Mouse (Mus musculus): ENCODE data around the gene Grik3. TPM values are rescaled to one million over a fixed set of nuclear protein-coding genes. Genes with fewer than 3 reads are reported as not detected.

Gene Grik3
- polyA plus RNA-seq, 2 experiments, result 0.61 to 1.9 TPM

DNA sequence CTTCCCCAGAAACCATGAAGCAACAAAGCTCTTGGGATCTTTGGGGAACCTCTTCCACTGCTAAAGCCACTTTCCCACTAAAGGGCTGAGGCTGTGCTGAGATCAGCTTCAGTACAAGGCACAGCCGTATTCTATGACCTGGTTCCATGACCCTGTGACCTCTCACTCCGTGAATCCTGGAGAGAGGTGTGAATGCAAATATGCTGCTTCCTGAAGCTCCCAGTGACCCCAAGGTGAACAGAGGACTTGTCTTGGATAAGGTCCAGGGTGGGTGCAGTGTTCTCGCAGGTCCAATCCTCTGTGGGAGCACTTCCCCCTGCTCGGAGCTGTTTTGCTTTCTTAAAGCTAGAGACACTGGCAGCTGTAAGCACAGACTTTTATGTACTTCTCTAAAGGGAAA lies 102.2 kb downstream of the Grik3 start:
- no peak overlapping the region for H3K4me2 ChIP-seq (replicated peaks; ENCODE audit: low read depth, low read length, severe bottlenecking)
- no peak for DNase-seq (ENCODE audit: low spot score)
- H3K9me3 ChIP-seq (ENCODE audit: control insufficient read depth, low read length), result no peaks in the 10 kb centered on the region
- no peak overlapping the region for H3K27ac ChIP-seq (replicated peaks; ENCODE audit: low read depth, low read length)
- TF ChIP-seq POLR2A (IDR thresholded peaks at IDR 0.05; ENCODE audit: borderline replicate concordance, extremely low read depth, insufficient read depth, insufficient read length), result no peak
- no peak overlapping the region for H3K9ac ChIP-seq (ENCODE audit: low read depth, low read length, severe bottlenecking)
- no peak overlapping the region for H3K4me3 ChIP-seq (replicated peaks; ENCODE audit: low read length)
- no peaks in the 10 kb centered on the region for H3K36me3 ChIP-seq (ENCODE audit: control insufficient read depth, insufficient read depth, low read length)
- ATAC-seq (ENCODE audit: low FRiP score, low read depth), result no peak
- H3K27me3 ChIP-seq (ENCODE audit: control insufficient read depth, insufficient read depth, low read length), result peaks cover 9% of the 10 kb centered on the region
- peaks cover 12% of the 10 kb centered on the region; the same call in 1 of the 2 replicates for H3K4me1 ChIP-seq (ENCODE audit: control insufficient read depth, insufficient read depth, low read length)
- 26% methylated on average over 4 of the region's 4 CpGs for WGBS

GRCm38 (mm10) chr4:125595011-125595410 lies 104.5 kb downstream of the Grik3 start:
- Histone ChIP-seq H3K36me3 (ENCODE audit: control insufficient read depth, insufficient read depth, low read length) (no peaks in the 10 kb centered on the region), H3K9ac (ENCODE audit: low read depth, low read length, severe bottlenecking) (no peak overlapping the region), H3K27me3 (ENCODE audit: control insufficient read depth, insufficient read depth, low read length) (no peaks in the 10 kb centered on the region; the same call in 1 of the 2 replicates), H3K27ac (replicated peaks; ENCODE audit: low read depth, low read length) (no peak overlapping the region), H3K9me3 (ENCODE audit: control insufficient read depth, low read length) (no peaks in the 10 kb centered on the region), H3K4me3 (replicated peaks; ENCODE audit: low read length) (no peak overlapping the region), H3K4me1 (ENCODE audit: control insufficient read depth, insufficient read depth, low read length) (peaks cover 12% of the 10 kb centered on the region; the same call in 1 of the 2 replicates), H3K4me2 (replicated peaks; ENCODE audit: low read depth, low read length, severe bottlenecking) (no peak overlapping the region)
- DNase-seq (ENCODE audit: low spot score), result no peak
- no peak for ATAC-seq (ENCODE audit: low FRiP score, low read depth)
- no peak for TF ChIP-seq POLR2A (IDR thresholded peaks at IDR 0.05; ENCODE audit: borderline replicate concordance, extremely low read depth, insufficient read depth, insufficient read length)
- 80% methylated on average over 9 of the region's 9 CpGs for WGBS

DNA sequence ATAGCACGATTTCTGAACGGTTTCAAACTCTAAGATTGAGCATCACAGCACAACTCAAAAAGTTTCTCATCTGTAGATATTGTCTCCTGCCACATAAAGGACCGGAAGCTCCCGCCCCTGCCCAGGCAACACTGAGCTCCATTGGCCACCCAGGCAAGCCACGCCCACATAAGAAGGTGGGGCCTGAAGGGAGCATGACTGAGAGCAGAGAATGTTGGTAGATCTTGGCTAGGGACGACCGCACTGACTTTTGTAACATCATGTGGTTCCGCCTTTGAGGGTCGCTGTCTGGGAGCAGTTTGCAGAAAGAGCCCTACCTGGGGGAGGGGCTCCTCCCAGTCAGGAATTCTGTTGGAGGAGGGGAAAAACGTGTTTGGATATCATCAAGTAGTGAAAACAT lies 108.2 kb downstream of the Grik3 start:
- no peaks in the 10 kb centered on the region for H3K36me3 ChIP-seq (ENCODE audit: control insufficient read depth, insufficient read depth, low read length)
- no peak overlapping the region for H3K9ac ChIP-seq (ENCODE audit: low read depth, low read length, severe bottlenecking)
- H3K4me3 ChIP-seq (replicated peaks; ENCODE audit: low read length), result no peak overlapping the region
- DNase-seq (ENCODE audit: low spot score), result no peak
- WGBS, result 43% methylated on average over 10 of the region's 10 CpGs
- H3K27ac ChIP-seq (replicated peaks; ENCODE audit: low read depth, low read length), result no peak overlapping the region
- no peaks in the 10 kb centered on the region for H3K4me1 ChIP-seq (ENCODE audit: control insufficient read depth, insufficient read depth, low read length)
- no peaks in the 10 kb centered on the region for H3K9me3 ChIP-seq (ENCODE audit: control insufficient read depth, low read length)
- TF ChIP-seq POLR2A (IDR thresholded peaks at IDR 0.05; ENCODE audit: borderline replicate concordance, extremely low read depth, insufficient read depth, insufficient read length), result no peak
- no peak for ATAC-seq (ENCODE audit: low FRiP score, low read depth)
- no peaks in the 10 kb centered on the region; the same call in 1 of the 2 replicates for H3K27me3 ChIP-seq (ENCODE audit: control insufficient read depth, insufficient read depth, low read length)
- H3K4me2 ChIP-seq (replicated peaks; ENCODE audit: low read depth, low read length, severe bottlenecking), result no peak overlapping the region

GRCm38 (mm10) chr4:125599510-125600005 lies 109.1 kb downstream of the Grik3 start:
- Histone ChIP-seq H3K9ac (ENCODE audit: low read depth, low read length, severe bottlenecking) (no peak overlapping the region), H3K4me1 (ENCODE audit: control insufficient read depth, insufficient read depth, low read length) (no peaks in the 10 kb centered on the region), H3K36me3 (ENCODE audit: control insufficient read depth, insufficient read depth, low read length) (no peaks in the 10 kb centered on the region), H3K4me3 (replicated peaks; ENCODE audit: low read length) (no peak overlapping the region), H3K9me3 (ENCODE audit: control insufficient read depth, low read length) (no peaks in the 10 kb centered on the region), H3K27ac (replicated peaks; ENCODE audit: low read depth, low read length) (no peak overlapping the region), H3K27me3 (ENCODE audit: control insufficient read depth, insufficient read depth, low read length) (no peaks in the 10 kb centered on the region; the same call in 1 of the 2 replicates), H3K4me2 (replicated peaks; ENCODE audit: low read depth, low read length, severe bottlenecking) (no peak overlapping the region)
- DNase-seq (ENCODE audit: low spot score), result no peak
- WGBS, result 83% methylated on average over 3 of the region's 3 CpGs
- ATAC-seq (ENCODE audit: low FRiP score, low read depth), result no peak
- no peak for TF ChIP-seq POLR2A (IDR thresholded peaks at IDR 0.05; ENCODE audit: borderline replicate concordance, extremely low read depth, insufficient read depth, insufficient read length)

GRCm38 (mm10) chr4:125600642-125601041 lies 110.1 kb downstream of the Grik3 start:
- H3K4me3 ChIP-seq (replicated peaks; ENCODE audit: low read length), result no peak overlapping the region
- H3K9ac ChIP-seq (ENCODE audit: low read depth, low read length, severe bottlenecking), result no peak overlapping the region
- WGBS, result 62% methylated on average over 8 of the region's 8 CpGs
- no peaks in the 10 kb centered on the region; the same call in 1 of the 2 replicates for H3K27me3 ChIP-seq (ENCODE audit: control insufficient read depth, insufficient read depth, low read length)
- H3K27ac ChIP-seq (replicated peaks; ENCODE audit: low read depth, low read length), result no peak overlapping the region
- H3K36me3 ChIP-seq (ENCODE audit: control insufficient read depth, insufficient read depth, low read length), result no peaks in the 10 kb centered on the region
- ATAC-seq (ENCODE audit: low FRiP score, low read depth) (no peak), DNase-seq (ENCODE audit: low spot score) (no peak)
- TF ChIP-seq POLR2A (IDR thresholded peaks at IDR 0.05; ENCODE audit: borderline replicate concordance, extremely low read depth, insufficient read depth, insufficient read length), result no peak
- H3K9me3 ChIP-seq (ENCODE audit: control insufficient read depth, low read length), result no peaks in the 10 kb centered on the region
- H3K4me2 ChIP-seq (replicated peaks; ENCODE audit: low read depth, low read length, severe bottlenecking), result no peak overlapping the region
- H3K4me1 ChIP-seq (ENCODE audit: control insufficient read depth, insufficient read depth, low read length), result no peaks in the 10 kb centered on the region
